Mouse (Mus musculus) v-Abl transformed pro-B cells (cell line): Measurements from ENCODE around the gene Polr1a.

Source experiments
- in situ Hi-C, 2 experiments: fragments of 400-800 bp; cut with MboI; formaldehyde crosslinking; loops; one replicate each; pipeline ENCODE4 v1.15.1; 2025; ENCODE audit not compliant: unreplicated experiment in 2 of 2

Gene Polr1a

GRCm38 (mm10) chr6:71991933-71992325, 83.1 kb downstream of the Polr1a start:
- in situ Hi-C loops, result no loop called here

- in situ Hi-C loops, result no loop called here
Measured at GRCm38 (mm10) chr6:71994004-71994403, 85.2 kb downstream of the Polr1a start.

GRCm38 (mm10) chr6:71995081-71995480, 86.2 kb downstream of the Polr1a start:
- in situ Hi-C loops, result no loop called here

GRCm38 (mm10) chr6:71997215-71997614, 88.4 kb downstream of the Polr1a start:
- in situ Hi-C loops, result no loop called here

- in situ Hi-C loops, result no loop called here
Measured at GRCm38 (mm10) chr6:71999917-72000512, 91.2 kb downstream of the Polr1a start.

GRCm38 (mm10) chr6:72001220-72001777, 92.4 kb downstream of the Polr1a start:
- in situ Hi-C loops, result no loop called here

GRCm38 (mm10) chr6:72007411-72008212, 98.8 kb downstream of the Polr1a start:
- in situ Hi-C loops, result no loop called here

- in situ Hi-C loops, result no loop called here
Measured at GRCm38 (mm10) chr6:72008213-72008655, 99.4 kb downstream of the Polr1a start.

- in situ Hi-C loops, result no loop called here
Measured at GRCm38 (mm10) chr6:72009454-72009853, 100.6 kb downstream of the Polr1a start.

GRCm38 (mm10) chr6:72014033-72014432, 105.2 kb downstream of the Polr1a start:
- in situ Hi-C loops, result no loop called here

- in situ Hi-C loops, result no loop called here
Measured at GRCm38 (mm10) chr6:72018052-72018451, 109.2 kb downstream of the Polr1a start.

- in situ Hi-C loops, result no loop called here
Measured at GRCm38 (mm10) chr6:72025497-72025896, 116.6 kb downstream of the Polr1a start.

- in situ Hi-C loops, result no loop called here
Measured at GRCm38 (mm10) chr6:72028079-72028478, 119.2 kb downstream of the Polr1a start.

- in situ Hi-C loops, result no loop called here
Measured at GRCm38 (mm10) chr6:72029674-72030073, 120.8 kb downstream of the Polr1a start.
